Mouse (Mus musculus) layer of hippocampus, adult 9-10 months (tissue): ENCODE data around the gene Rpf2.

Experiments
- DNase-seq: peaks from one replicate; pipeline ENCODE4 v3.0.0; 2022; ENCODE audit warnings: low spot score

Gene Rpf2

DNA sequence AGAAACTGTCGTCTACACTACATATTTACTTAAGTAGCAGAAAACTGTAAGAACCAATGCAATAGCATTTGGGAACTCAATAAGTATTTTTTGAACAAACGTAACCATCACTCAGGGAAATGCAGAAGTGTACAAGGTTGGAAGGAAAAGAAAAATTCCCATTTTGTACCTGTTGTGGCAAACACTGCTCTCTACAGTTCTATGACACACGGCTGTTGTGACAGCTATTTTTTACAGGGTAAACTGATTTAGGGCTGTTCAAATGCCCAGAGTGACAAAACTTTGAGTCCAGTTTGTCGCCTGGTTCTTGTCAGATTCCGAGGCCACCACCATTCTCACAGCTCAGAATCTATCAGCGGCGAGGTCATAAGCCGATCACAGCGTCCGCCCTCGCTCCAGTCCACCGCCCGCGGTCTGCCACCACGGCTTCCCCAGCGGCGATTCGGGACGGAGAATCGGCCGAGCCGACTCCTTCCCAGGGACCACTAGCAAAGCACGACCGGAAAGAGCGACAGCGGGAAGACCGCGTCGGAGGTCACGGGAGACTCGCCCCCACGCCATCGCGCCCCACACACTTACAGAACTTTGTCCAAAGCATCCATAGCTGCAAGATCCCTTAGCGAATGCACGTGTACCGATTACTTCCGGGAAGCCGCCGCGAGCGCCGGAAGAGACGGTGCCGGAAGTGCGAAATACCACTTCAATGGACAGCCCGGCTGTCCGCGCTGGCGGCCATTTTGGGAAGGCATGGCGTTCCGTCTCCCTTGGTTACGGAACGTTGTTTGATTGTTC, at the start of gene Rpf2:
Gene Rpf2, minus strand, starts transcription at position 663 of the 792 bp plus-strand sequence.
- no peak for DNase-seq

- no peak for DNase-seq
Observed at GRCm38 (mm10) chr10:40292640-40293039, 45.8 kb upstream of the Rpf2 start.

GRCm38 (mm10) chr10:40286767-40287166, 39.9 kb upstream of the Rpf2 start:
- DNase-seq: no peak

DNA sequence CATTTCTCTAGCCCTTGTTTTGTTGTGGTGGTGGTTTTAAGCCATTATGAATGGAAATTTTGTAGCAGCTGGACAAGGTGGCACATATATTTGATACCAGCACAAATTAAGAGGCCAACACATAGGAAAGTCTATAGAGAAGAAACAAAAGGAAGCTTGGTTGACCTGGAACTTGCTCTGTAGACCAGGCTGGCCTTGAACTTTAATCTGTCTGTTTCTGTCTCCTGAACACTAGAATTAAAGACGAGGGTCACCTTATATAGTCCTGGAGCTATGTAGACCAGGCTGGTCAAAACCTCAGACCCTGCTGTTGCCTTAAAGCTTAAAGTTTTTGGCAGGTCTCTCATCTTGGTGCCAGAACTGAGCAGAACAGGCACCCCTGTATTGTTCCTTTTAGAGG, 38.7 kb upstream of the Rpf2 start:
- no peak for DNase-seq

DNA sequence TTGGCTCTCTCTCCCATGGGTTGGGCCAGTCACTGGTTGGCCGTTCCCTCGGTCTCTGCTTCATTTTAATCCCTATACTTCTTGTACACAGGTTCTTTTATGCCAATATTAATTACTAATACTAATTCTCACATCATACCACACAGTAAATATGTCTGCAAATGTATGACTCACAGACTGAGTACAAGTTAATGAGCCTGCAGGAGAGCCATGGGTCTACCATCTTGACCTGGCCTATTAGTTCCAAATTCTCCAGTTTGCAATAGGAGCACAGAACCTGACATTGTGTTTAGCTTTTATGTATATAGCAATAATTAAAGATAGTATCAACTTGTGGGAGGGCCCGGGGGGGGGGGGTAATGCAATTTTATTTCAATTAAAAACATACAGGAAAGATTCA, 38.2 kb upstream of the Rpf2 start:
- no peak for DNase-seq

- DNase-seq: no peak
Observed at GRCm38 (mm10) chr10:40284179-40284831, 37.5 kb upstream of the Rpf2 start.

- no peak for DNase-seq
Observed at GRCm38 (mm10) chr10:40283636-40284035, 36.8 kb upstream of the Rpf2 start.

GRCm38 (mm10) chr10:40281565-40281964, 34.7 kb upstream of the Rpf2 start:
- no peak for DNase-seq

DNA sequence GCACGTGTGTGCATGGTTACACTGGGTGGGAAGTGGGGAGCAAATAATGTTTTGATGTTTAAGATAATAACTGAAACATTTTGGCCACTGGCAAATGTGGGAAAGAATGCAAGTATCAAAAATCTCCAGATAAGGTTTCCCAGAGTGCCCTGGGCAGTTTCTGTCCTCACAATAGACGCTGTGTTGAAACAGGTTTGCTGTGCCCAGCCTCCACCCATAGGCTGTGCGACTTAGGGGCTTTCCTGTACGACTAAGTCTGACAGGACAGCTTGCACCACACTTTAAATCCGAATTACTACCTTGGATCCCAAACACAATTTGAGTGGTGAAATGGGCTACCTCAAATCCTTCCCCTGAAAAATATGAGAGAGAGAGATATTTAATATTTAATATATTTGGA, 31.5 kb upstream of the Rpf2 start:
- no peak for DNase-seq

- DNase-seq: no peak
Observed at GRCm38 (mm10) chr10:40275991-40276390, 29.2 kb upstream of the Rpf2 start.

GRCm38 (mm10) chr10:40273938-40274337, 27.1 kb upstream of the Rpf2 start:
- no peak for DNase-seq

DNA sequence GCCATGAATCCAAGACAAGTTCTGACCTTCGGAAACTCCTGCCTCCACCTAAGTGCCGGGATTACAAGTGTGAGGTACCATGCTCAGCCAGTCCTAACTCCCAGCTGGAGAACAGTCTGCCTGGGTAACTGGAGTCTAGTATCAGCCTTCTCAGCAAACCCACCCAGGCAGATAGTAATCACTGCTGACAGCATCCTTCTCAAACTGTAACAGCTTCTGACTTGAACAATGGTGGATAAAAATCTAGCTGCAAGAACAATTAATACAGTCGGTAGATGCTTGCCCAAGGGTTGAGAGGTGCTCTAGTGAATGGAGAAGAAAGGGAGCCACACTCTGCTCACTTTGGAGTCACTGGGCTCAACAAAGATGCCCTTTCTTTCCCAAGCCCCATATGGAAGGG, 24.4 kb upstream of the Rpf2 start:
- DNase-seq: no peak

GRCm38 (mm10) chr10:40264920-40265319, 18.1 kb upstream of the Rpf2 start:
- no peak for DNase-seq

DNA sequence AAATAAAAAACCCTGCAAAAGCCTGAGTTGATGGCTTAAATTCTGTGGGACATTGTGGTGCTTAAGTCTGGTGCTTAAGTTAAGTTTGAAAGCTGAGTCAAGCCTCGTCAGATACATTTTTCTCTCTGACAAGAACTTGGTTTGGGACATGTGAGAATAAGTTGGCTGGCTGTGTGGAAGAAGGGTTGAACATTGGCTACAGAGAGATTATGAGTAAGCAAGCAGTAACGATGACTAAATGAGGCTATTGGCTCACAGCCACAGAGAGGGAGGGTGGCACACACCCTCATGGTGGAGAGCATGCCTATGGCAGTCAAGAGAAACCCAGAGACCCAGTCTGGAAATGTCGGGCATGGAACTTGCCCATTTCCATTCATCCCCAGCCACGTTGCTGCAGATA, 16.9 kb upstream of the Rpf2 start:
- no peak for DNase-seq

GRCm38 (mm10) chr10:40262200-40262599, 15.4 kb upstream of the Rpf2 start:
- no peak for DNase-seq

DNA sequence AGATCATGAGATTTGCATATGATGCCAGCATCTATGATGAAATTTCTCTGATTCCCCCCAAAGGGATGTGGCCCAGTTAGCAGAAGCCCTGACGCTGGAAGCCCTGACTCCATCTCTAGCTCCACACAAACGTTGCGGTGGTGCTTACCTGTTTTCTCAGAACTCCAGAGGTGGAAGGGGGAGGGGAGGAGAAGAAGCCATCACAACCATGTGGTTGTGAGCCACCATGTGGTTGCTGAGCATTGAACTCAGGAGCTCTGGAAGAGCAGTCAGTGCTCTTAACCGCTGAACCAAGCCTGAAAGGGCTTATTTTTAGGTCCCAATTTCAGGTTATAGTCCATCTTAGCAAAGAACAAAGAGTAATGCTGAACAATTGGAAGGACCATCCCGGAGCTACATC, 13.5 kb upstream of the Rpf2 start:
- no peak for DNase-seq

GRCm38 (mm10) chr10:40259542-40259941, 12.7 kb upstream of the Rpf2 start:
- DNase-seq: no peak

DNA sequence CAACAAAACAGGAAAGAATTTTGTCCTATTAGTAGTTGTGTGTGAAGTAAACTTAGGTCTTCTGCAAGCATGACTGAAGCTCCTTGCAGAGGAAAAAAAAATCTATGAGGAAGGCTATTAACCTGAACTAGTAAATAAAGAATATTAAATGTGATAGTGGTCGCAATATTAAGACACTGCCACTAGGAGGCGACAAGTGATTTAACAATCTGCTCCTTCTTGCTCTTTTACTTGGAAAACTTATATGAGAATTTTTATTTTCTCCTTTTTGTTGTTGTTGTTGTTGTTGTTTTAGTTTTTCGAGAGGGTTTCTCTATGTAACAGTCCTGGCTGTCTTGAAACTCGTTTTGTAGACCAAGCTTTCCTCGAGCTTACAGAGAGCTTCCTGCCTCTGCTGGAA, 12.1 kb upstream of the Rpf2 start:
- DNase-seq: no peak

GRCm38 (mm10) chr10:40258401-40258966, 11.6 kb upstream of the Rpf2 start:
- no peak for DNase-seq

- peak; percentile 85 for DNase-seq
Observed at GRCm38 (mm10) chr10:40257414-40258255, 10.8 kb upstream of the Rpf2 start, which contains the start of gene Gtf3c6. TSS of gene Gtf3c6 (minus strand) at chr10:40258108.

GRCm38 (mm10) chr10:40256716-40257115, 9.9 kb upstream of the Rpf2 start:
- no peak for DNase-seq

GRCm38 (mm10) chr10:40250969-40251368, 4.1 kb upstream of the Rpf2 start:
- DNase-seq: no peak
